Mouse (Mus musculus) Patski (cell line): ENCODE results near the gene Lce1e. TPM values are rescaled to one million over a fixed set of nuclear protein-coding genes. Genes with fewer than 3 reads are reported as not detected.
"Not testable (repeated sequence)": the region's sequence is repeated elsewhere in the genome, so short reads cannot be mapped to it uniquely, and the experiment has no call there.

Source experiments
- ATAC-seq: fragments of 100-300 bp; one replicate; pipeline ENCODE4 v1.8.0; 2021
- CTCF ChIA-PET: fragments of 350-600 bp; sonication (Branson Sonifier 250); formaldehyde crosslinking; loops from one replicate; lab custom pipeline; 2022; ENCODE audit warnings: inconsistent platforms; lab: Charles Lee
- POLR2A ChIA-PET: fragments of 350-600 bp; sonication (Branson Sonifier 250); formaldehyde crosslinking; loops from one replicate; lab custom pipeline; 2022; ENCODE audit warnings: antibody characterized with exemption, inconsistent platforms; lab: Charles Lee
- DNase-seq: peaks from one replicate; pipeline ENCODE4 v3.0.0-alpha.2; 2011; ENCODE audit warnings: low read depth, low spot score
- H3K27me3 ChIP-seq: fragments of 371-371 bp; one replicate; pipeline ENCODE4 v1.5.1; 2021
- CTCF ChIP-seq: fragments of 100-300 bp; IDR thresholded peaks from one replicate; pipeline ENCODE4 v1.5.1; 2021
- in situ Hi-C: fragments of 300-500 bp; cut with MboI; formaldehyde crosslinking; loops from 3 replicates; pipeline ENCODE4 v1.11.1; 2018; ENCODE audit warnings: low pct_unique_long_range_greater_than_20kb, mixed read lengths
- polyA plus RNA-seq: library from polyadenylated mRNA; unstranded; gene quantifications from one replicate; pipeline ENCODE4 v1.2.3, GENCODE M21; 2021

Gene Lce1e
- not detected for polyA plus RNA-seq

DNA sequence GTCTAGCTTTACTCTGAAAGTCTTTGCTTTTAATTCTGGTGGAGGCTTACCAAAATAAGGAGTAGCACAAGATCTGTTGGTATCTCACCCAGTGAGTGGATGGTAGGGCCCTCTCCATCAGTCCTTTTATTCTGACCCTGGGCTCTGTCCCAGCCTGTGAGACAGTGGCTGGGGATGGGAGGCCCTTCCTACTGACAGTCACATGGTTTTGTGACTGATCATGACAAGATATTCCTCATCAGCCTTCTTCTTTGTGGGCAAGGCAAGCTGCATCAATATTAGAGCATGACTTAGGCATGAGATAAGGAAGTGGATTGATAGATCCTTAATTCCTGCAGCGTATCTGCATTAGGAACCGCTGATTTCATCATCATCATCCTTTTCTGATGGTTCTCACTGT, at the start of gene Lce1e:
TSS of gene Lce1e (minus strand) at position 101 of the 400 bp plus-strand sequence.
- ChIA-PET POLR2A (no interaction called here), CTCF (no interaction called here)
- DNase-seq = no peak
- ATAC-seq = no peak
- TF ChIP-seq CTCF = no peak
- peaks cover 4% of the 10 kb centered on the region for H3K27me3 ChIP-seq
- in situ Hi-C loops = no loop called here

DNA sequence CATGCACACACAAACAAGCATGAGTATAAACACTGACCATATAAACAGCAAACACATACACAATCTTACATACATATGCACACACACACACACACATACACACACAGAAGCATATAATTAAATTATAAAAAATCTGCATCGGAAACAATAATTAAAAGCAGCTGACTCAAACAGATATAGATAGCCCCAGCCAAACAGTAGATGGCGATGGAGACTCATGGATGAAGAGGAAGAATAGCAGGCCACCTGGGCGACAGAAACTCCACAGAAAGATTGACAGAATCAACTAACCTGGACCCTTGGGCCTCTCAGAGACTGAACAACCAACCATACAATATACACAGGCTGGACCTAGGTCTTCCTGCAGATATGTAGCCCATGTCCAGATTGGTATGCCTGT, 44.3 kb upstream of the Lce1e start:
- POLR2A ChIA-PET = no interaction called here
- H3K27me3 ChIP-seq = peaks cover 15% of the 10 kb centered on the region
- ATAC-seq (no peak), DNase-seq (no peak)
- peak; percentile 21 for TF ChIP-seq CTCF
- in situ Hi-C loops = no loop called here
- CTCF ChIA-PET = no interaction called here

DNA sequence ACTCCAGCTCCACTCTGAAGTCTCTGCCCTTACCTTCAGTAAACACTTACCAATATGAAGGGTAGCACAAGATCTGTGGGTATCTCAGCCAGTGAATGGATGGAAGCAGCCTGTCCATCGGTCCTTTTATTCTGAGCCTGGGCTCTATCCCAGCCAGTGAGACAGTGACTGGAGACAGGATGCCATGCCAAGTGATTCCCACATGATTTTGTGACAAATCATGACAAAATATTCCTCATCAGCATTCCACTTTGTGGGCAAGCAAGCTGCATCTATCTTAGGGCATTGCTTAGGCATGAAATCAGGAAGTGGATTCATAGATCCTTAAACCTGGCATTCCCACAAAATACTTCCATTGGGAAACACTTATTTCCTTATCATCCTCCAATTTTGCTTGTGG, 43.4 kb upstream of the Lce1e start, which contains the start of gene Lce1g:
TSS of gene Lce1g (minus strand) at position 101 of the 400 bp plus-strand sequence.
- ATAC-seq (no peak), DNase-seq (no peak)
- peaks cover 15% of the 10 kb centered on the region for H3K27me3 ChIP-seq
- POLR2A ChIA-PET = no interaction called here
- CTCF ChIA-PET = interaction anchor here (1.5 kb wide), 1 partner anchor 20 kb away, joined by 3 read pairs; no protein-coding TSS in a partner anchor
- no peak for TF ChIP-seq CTCF
- in situ Hi-C loops = no loop called here

DNA sequence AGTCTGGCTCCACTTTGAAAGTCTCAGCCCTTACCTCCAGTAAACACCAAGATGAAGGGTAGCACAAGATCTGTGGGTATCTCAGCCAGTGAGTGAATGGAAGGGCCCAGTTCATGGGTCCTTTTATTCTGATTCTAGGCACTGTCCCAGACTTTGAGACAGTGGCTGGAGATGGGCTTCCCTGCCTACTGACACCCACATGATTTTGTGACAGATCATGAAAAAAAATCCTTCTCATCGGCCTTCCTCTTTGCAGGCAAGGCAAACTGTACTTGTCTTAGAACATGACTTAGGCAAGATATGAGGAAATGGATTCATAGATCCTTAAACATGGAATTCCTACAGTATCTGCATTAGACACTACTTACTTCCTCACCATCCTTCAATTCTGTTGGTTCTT, 30.1 kb upstream of the Lce1e start, which contains the start of gene Gm38119:
TSS of gene Gm38119 (minus strand) at position 101 of the 400 bp plus-strand sequence.
- CTCF ChIA-PET = no interaction called here
- no peak for TF ChIP-seq CTCF
- in situ Hi-C loops = no loop called here

DNA sequence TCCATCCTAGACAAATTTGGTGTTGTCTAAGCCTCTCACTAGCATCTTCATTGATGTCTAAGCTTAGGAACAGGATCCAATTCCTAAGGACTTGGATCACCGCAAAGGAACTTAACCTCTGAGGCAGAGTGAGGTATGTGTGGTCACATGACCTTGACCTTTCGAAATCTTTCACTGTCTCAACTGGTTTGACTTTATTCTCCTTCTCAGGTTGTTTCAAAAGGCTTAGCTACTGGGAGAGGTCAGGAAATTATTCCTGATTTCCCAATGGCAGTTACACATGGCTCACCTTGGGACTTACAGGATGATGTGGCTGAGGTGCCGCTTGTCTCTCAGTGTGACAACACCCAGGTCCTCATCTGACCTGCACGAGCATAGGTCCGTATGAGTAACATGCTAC, 13.8 kb upstream of the Lce1e start:
- CTCF ChIA-PET = no interaction called here
- ATAC-seq (no peak), DNase-seq (no peak)
- in situ Hi-C loops = no loop called here
- TF ChIP-seq CTCF = no peak
- H3K27me3 ChIP-seq = peaks cover 3% of the 10 kb centered on the region
- POLR2A ChIA-PET = no interaction called here

More for the DNA sequence above, 30.1 kb upstream of the Lce1e start, which contains the start of gene Gm38119:
- H3K27me3 ChIP-seq = peaks cover 11% of the 10 kb centered on the region
- POLR2A ChIA-PET = no interaction called here
- ATAC-seq (no peak), DNase-seq (no peak)

DNA sequence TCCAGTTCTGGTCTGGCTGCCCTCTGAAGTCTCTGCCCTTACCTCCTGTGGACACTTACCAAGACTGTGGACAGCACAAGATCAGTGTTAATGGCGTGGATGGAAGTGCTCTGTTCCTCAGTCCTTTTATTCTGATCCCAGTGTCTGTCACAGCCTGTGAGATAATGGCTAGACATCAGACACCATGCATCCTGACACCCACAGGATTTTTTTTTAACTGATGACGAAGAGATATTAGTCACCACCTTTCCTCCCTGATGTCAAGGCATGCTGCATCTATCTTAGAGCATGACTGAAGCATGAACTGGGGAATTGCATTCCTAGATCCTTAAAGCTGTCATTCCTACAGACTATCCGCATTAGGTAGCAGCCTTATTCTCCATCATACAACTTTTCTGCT, 11.4 kb upstream of the Lce1e start, which contains the start of gene Lce1f:
TSS of gene Lce1f (minus strand) at position 101 of the 400 bp plus-strand sequence.
- ChIA-PET POLR2A (no interaction called here), CTCF (no interaction called here)
- no peak for TF ChIP-seq CTCF
- ATAC-seq (no peak), DNase-seq (no peak)
- in situ Hi-C loops = no loop called here
- peaks cover 3% of the 10 kb centered on the region for H3K27me3 ChIP-seq

DNA sequence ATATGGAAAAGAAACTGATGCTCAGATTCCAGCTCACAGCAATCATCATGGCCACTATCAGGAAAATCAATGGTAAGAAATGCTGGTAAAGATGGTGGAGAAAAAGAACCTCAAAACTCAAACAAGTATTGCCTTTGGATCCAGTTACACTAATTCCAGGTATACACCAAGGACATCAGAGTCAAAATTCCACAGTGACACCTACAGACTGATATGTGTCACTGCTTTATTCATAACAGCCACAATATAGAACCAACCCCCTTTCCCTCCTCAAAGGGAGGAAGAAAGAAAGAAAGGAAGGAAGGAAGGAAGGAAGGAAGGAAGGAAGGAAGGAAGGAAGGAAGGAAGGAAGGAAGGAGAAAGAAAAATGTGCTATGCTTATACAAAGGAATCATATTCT, 6.2 kb upstream of the Lce1e start:
- peaks cover 4% of the 10 kb centered on the region for H3K27me3 ChIP-seq
- ATAC-seq (peak; percentile 57), DNase-seq (no peak)
- ChIA-PET POLR2A (no interaction called here), CTCF (interaction anchor here (1.1 to 1.4 kb wide), 2 partner anchors 11 to 14 kb away, joined by 3 read pairs; no protein-coding TSS in a partner anchor)
- peak; percentile 15 for TF ChIP-seq CTCF
- in situ Hi-C loops = no loop called here

DNA sequence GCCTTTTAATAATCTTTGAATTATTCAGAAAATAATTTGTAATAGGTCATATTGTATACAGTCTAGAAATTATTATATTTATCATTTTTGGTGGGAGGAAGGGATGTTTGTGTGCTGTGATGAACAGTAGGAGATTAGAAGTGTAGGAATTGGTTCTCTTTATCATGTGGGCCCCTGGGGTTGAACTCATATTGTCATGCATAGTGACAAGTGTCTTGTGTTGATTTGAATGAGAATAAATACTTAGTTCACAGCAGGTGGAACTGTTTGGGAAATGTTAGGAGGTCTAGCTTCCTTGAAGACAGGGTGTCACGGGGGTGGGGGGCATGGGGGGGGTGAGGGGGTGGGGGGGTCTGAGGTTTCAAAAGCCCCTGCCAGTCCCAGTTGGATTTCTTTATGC, 14.3 kb downstream of the Lce1e start:
- H3K27me3 ChIP-seq = no peaks in the 10 kb centered on the region
- ChIA-PET CTCF (no interaction called here), POLR2A (no interaction called here)
- DNase-seq (no peak), ATAC-seq (no peak)
- in situ Hi-C loops = no loop called here
- TF ChIP-seq CTCF = no peak

DNA sequence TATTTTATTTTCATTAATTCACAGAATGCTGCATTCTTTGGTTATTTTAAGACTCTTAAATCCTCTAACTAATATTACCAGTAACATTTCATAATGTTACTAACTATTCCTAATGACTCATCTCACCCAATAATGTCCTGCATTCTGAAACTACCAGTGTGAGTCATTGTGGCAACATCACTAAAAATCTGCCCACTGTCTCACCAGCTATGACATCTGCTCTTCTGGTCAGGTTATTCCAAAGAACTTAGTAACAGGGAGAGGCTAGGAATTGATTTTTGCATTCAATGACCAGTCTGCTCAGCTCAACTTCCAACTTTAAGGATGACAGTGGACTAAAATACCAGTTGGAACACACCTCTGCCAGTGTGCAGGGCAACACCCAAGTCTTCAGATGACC, 17.2 kb downstream of the Lce1e start:
- ATAC-seq (peak; percentile 54), DNase-seq (no peak)
- in situ Hi-C loops = no loop called here
- ChIA-PET CTCF (no interaction called here), POLR2A (no interaction called here)
- TF ChIP-seq CTCF = no peak
- H3K27me3 ChIP-seq = no peaks in the 10 kb centered on the region

DNA sequence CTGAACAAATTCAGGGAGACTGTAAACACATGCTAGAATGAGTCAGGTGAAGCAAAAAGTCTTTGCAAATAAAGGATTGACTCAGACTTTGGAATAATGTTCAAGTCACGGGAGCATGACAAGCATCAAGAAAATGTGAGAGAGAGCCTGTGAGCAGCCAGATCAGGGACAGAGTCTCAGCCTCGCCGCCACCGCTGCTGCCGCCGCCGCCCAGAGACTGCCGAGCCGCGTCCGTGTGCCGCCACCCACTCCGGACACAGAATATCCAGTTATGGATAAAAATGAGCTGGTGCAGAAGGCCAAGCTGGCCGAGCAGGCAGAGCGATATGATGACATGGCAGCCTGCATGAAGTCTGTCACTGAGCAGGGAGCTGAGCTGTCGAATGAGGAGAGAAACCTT, 19.7 kb downstream of the Lce1e start:
- in situ Hi-C loops, POLR2A ChIA-PET, ATAC-seq, H3K27me3 ChIP-seq, DNase-seq, CTCF ChIA-PET: not testable (repeated sequence)

DNA sequence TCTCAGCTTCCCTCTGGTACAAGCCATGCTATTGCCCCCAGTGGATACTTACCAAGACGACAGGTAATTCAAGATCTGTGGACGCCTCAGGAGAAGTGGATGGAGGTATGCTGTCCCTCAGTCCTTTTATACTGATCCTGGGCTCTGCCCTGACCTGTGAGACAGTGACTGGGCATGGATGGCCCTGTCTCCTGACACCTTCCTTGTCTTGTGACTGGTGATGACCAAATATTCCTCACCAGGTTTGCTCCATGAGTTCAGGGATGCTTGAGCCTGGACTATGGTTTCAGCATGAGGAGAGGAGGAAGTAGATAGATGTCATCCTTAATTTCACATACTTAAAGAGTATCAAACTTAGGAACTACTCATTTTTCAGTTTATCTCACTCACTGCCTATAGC, 21.8 kb downstream of the Lce1e start, which contains the start of gene Lce1d:
TSS of gene Lce1d (minus strand) at position 101 of the 400 bp plus-strand sequence.
- POLR2A ChIA-PET = no interaction called here
- CTCF ChIA-PET = no interaction called here

DNA sequence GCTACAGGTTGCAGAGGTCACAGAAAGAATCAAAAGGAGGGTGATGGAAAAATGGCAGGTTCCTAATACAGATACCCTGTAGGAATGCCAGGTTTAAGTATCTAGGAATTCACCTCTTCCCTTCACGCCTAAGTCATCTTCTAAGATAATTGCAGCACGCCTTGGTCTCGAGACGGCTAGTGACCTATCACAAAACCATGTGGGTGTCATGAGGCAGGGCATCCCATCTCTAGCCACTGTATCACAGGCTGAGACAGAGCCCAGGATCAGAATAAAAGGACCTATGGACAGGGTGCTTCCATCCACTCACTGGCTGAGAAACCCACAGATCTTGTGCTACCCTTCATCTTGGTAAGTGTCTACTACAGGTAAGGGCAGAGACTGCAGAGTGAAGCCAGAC, 29.9 kb downstream of the Lce1e start, which contains the start of gene Lce1c:
TSS of gene Lce1c (plus strand) at position 301 of the 400 bp plus-strand sequence.
- CTCF ChIA-PET = interaction anchor here (1.3 kb wide), 1 partner anchor 8 kb away, joined by 3 read pairs; no protein-coding TSS in a partner anchor
- in situ Hi-C loops = no loop called here
- H3K27me3 ChIP-seq = peaks cover 15% of the 10 kb centered on the region
- POLR2A ChIA-PET = no interaction called here
- ATAC-seq (no peak), DNase-seq (no peak)
- TF ChIP-seq CTCF = no peak

More for the DNA sequence above, 21.8 kb downstream of the Lce1e start, which contains the start of gene Lce1d:
- in situ Hi-C loops = no loop called here
- DNase-seq (no peak), ATAC-seq (no peak)
- TF ChIP-seq CTCF = no peak
- H3K27me3 ChIP-seq = no peaks in the 10 kb centered on the region
